Mouse (Mus musculus) ovary, postnatal 36 days (tissue): Measurements from ENCODE around the gene Dpp4.

Experiments used
- DNase-seq: peaks from one replicate; pipeline ENCODE4 v3.0.0; 2022; ENCODE audit warnings: low spot score, mixed read lengths

Dpp4 gene

GRCm38 (mm10) chr2:62360872-62361271 is 51.2 kb downstream of the Dpp4 start:
- DNase-seq: no peak

GRCm38 (mm10) chr2:62357259-62357658 is 54.8 kb downstream of the Dpp4 start:
- DNase-seq: no peak

GRCm38 (mm10) chr2:62356606-62357005 is 55.4 kb downstream of the Dpp4 start:
- DNase-seq: no peak

GRCm38 (mm10) chr2:62355766-62356165 is 56.3 kb downstream of the Dpp4 start:
- no peak for DNase-seq

- no peak for DNase-seq
Measured at GRCm38 (mm10) chr2:62352035-62352434, 60.0 kb downstream of the Dpp4 start.

- DNase-seq: no peak
Measured at GRCm38 (mm10) chr2:62347762-62348161, 64.3 kb downstream of the Dpp4 start.

- no peak for DNase-seq
Measured at GRCm38 (mm10) chr2:62346771-62347170, 65.3 kb downstream of the Dpp4 start.

- no peak for DNase-seq
Measured at GRCm38 (mm10) chr2:62344367-62344766, 67.7 kb downstream of the Dpp4 start.

GRCm38 (mm10) chr2:62341734-62342128 is 70.3 kb downstream of the Dpp4 start:
- DNase-seq: no peak

GRCm38 (mm10) chr2:62341061-62341733 is 70.8 kb downstream of the Dpp4 start:
- DNase-seq: no peak

GRCm38 (mm10) chr2:62339222-62339944 is 72.6 kb downstream of the Dpp4 start:
- DNase-seq: no peak

- no peak for DNase-seq
Measured at GRCm38 (mm10) chr2:62337086-62337485, 74.9 kb downstream of the Dpp4 start.

GRCm38 (mm10) chr2:62334397-62335243 is 77.4 kb downstream of the Dpp4 start:
- DNase-seq: no peak

GRCm38 (mm10) chr2:62332465-62332864 is 79.6 kb downstream of the Dpp4 start:
- DNase-seq: no peak

- no peak for DNase-seq
Measured at GRCm38 (mm10) chr2:62331913-62332312, 80.1 kb downstream of the Dpp4 start.

GRCm38 (mm10) chr2:62325388-62325787 is 86.6 kb downstream of the Dpp4 start:
- DNase-seq: no peak

- DNase-seq: no peak
Measured at GRCm38 (mm10) chr2:62323078-62323637, 88.9 kb downstream of the Dpp4 start.

GRCm38 (mm10) chr2:62319489-62319888 is 92.5 kb downstream of the Dpp4 start:
- no peak for DNase-seq

- no peak for DNase-seq
Measured at GRCm38 (mm10) chr2:62316930-62317329, 95.1 kb downstream of the Dpp4 start.

GRCm38 (mm10) chr2:62307477-62307876 is 104.6 kb downstream of the Dpp4 start:
- no peak for DNase-seq

- no peak for DNase-seq
Measured at GRCm38 (mm10) chr2:62306978-62307377, 105.1 kb downstream of the Dpp4 start.

- DNase-seq: no peak
Measured at GRCm38 (mm10) chr2:62301716-62302115, 110.3 kb downstream of the Dpp4 start.
